Mouse (Mus musculus): ENCODE results near the gene Gsta3. TPM values are rescaled to one million over a fixed set of nuclear protein-coding genes. Genes with fewer than 3 reads are reported as not detected.

The Gsta3 gene
- total RNA-seq, 1 experiment, result 11.7 TPM

DNA sequence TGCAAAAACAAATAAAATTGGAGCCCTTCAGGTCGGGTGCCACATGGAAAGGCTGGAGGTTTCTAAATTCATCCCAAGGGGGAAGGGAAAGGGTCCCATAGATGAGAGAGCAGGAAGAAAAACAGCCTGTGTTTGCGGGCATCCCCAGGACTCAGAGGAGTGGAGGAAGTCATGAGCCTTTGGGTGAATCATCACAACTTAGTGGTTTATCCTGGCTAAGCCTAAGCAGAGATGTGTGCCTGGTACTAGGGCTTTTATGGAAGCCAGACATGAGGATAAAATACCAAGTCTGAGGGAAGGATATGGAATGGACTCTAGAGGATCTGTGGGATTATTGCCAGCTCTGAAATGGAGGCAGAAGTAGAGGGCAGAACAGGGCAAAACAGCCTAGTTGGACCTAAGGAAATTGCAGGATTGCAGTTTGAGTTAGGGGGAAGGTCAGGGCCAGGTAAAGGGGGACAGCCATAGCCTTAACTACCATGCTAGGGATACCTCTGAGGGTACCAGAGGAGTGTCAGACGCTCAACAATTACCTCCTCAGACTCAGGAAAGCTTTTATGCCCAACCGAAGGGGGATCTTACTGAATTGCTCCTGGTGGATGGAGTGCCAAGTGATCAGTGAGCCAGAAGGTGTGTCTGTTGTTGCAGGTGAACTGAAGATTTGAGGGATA, 4.0 kb downstream of the Gsta3 start:
- in situ Hi-C loops (cut with MboI; ENCODE audit: low sequenced_read_pairs in 2 of 2, unreplicated experiment in 2 of 2), result no loop called here
- peaks cover 1 to 3% of the 10 kb centered on the region in 2 experiments; a peak in 1 of 4 replicates for H3K4me1 ChIP-seq (ENCODE audit: control insufficient read depth in 2 of 2, insufficient read depth in 2 of 2, low read length in 2 of 2, poor library complexity in 1 of 2)
- TF ChIP-seq ZC3H11A (IDR thresholded peaks at IDR 0.05; ENCODE audit: borderline replicate concordance, low read depth, low read length), result no peak
- TF ChIP-seq MAFK (IDR thresholded peaks at IDR 0.05; ENCODE audit: insufficient read depth, low read depth, low read length), result no peak
- TF ChIP-seq ZNF384 (IDR thresholded peaks at IDR 0.05; ENCODE audit: low read depth, low read length), result no peak
- no peak for TF ChIP-seq CHD2 (IDR thresholded peaks at IDR 0.05; ENCODE audit: low read depth, low read length)
- no peak for TF ChIP-seq HCFC1 (IDR thresholded peaks at IDR 0.05; ENCODE audit: borderline replicate concordance, insufficient read depth, low read length)
- no peak overlapping the region for H3K9ac ChIP-seq (ENCODE audit: insufficient read depth, low read depth, low read length, poor library complexity, severe bottlenecking)
- no peak overlapping the region for H3K27ac ChIP-seq (ENCODE audit: insufficient read depth, low read depth, low read length, poor library complexity, severe bottlenecking)
- no peaks in the 10 kb centered on the region for H3K36me3 ChIP-seq (ENCODE audit: control insufficient read depth, insufficient read depth, low read length, poor library complexity, severe bottlenecking)
- H3K4me3 ChIP-seq (ENCODE audit: insufficient read depth in 1 of 2, low read depth in 1 of 2, low read length in 2 of 2, poor library complexity in 1 of 2, severe bottlenecking in 1 of 2), result no peak overlapping the region
- H3K9me3 ChIP-seq (ENCODE audit: control insufficient read depth, insufficient read depth, low read depth, low read length), result no peaks in the 10 kb centered on the region
- DNase-seq (ENCODE audit: low read depth, low spot score), result no peak

DNA sequence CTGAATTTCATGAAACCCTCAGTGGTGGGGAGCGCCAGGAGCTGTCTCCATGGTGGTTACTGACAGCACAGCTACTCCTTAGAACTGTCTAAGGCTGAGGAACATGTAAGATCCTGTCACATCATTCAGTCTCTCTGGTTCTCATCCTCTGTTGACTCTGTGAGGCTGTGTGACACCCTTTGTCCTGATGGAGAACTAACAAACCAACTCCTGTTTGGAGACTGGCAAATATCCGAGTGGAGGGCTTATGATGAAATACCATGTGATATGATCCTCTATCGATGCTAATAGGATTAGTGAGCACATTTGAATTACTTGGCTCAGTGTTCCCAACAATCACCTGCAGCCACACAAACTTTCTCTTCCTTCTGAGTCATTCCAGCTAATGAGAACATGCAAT, 5.7 kb downstream of the Gsta3 start:
- Histone ChIP-seq H3K4me3 (ENCODE audit: insufficient read depth in 1 of 2, low read depth in 1 of 2, low read length in 2 of 2, poor library complexity in 1 of 2, severe bottlenecking in 1 of 2) (no peak overlapping the region), H3K4me1 (ENCODE audit: control insufficient read depth in 2 of 2, insufficient read depth in 2 of 2, low read length in 2 of 2, poor library complexity in 1 of 2) (0 out of 4 replicates have a peak, but pooled peaks cover 1 to 3% of the 10 kb centered on the region in 2 experiments), H3K9me3 (ENCODE audit: control insufficient read depth, insufficient read depth, low read depth, low read length) (no peaks in the 10 kb centered on the region), H3K27ac (ENCODE audit: insufficient read depth, low read depth, low read length, poor library complexity, severe bottlenecking) (no peak overlapping the region), H3K36me3 (ENCODE audit: control insufficient read depth, insufficient read depth, low read length, poor library complexity, severe bottlenecking) (no peaks in the 10 kb centered on the region), H3K9ac (ENCODE audit: insufficient read depth, low read depth, low read length, poor library complexity, severe bottlenecking) (no peak overlapping the region)
- DNase-seq (ENCODE audit: low read depth, low spot score), result no peak
- in situ Hi-C loops (cut with MboI; ENCODE audit: low sequenced_read_pairs in 2 of 2, unreplicated experiment in 2 of 2), result no loop called here
- TF ChIP-seq MAFK (IDR thresholded peaks at IDR 0.05; ENCODE audit: insufficient read depth, low read depth, low read length), result no peak
- no peak for TF ChIP-seq CHD2 (IDR thresholded peaks at IDR 0.05; ENCODE audit: low read depth, low read length)
- no peak for TF ChIP-seq HCFC1 (IDR thresholded peaks at IDR 0.05; ENCODE audit: borderline replicate concordance, insufficient read depth, low read length)
- TF ChIP-seq ZNF384 (IDR thresholded peaks at IDR 0.05; ENCODE audit: low read depth, low read length), result no peak
- no peak for TF ChIP-seq ZC3H11A (IDR thresholded peaks at IDR 0.05; ENCODE audit: borderline replicate concordance, low read depth, low read length)

DNA sequence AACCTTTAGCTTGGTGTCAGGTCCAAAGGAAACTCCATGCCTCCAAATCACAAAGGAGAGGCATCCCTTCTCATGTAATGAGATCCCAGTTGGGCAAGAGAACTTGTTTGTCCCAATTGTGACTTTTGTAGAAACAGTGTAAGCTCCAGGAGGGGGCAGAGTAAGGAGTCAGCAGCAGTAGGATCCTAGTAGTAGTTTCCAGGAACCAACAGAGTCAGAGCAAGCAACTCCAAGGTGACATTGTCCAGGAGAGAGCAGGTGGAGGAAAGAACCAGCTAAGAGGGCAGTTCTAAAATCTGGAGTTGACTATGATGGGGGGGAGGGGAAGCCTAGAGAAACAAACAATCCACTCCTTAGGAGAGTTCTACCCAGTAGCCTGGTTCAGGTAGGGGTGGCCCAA, 7.5 kb downstream of the Gsta3 start:
- 0 out of 4 replicates have a peak, but pooled peaks cover 1 to 3% of the 10 kb centered on the region in 2 experiments for H3K4me1 ChIP-seq (ENCODE audit: control insufficient read depth in 2 of 2, insufficient read depth in 2 of 2, low read length in 2 of 2, poor library complexity in 1 of 2)
- in situ Hi-C loops (cut with MboI; ENCODE audit: low sequenced_read_pairs in 2 of 2, unreplicated experiment in 2 of 2), result no loop called here
- H3K4me3 ChIP-seq (ENCODE audit: insufficient read depth in 1 of 2, low read depth in 1 of 2, low read length in 2 of 2, poor library complexity in 1 of 2, severe bottlenecking in 1 of 2), result no peak overlapping the region
- H3K9me3 ChIP-seq (ENCODE audit: control insufficient read depth, insufficient read depth, low read depth, low read length), result no peaks in the 10 kb centered on the region
- no peak overlapping the region for H3K9ac ChIP-seq (ENCODE audit: insufficient read depth, low read depth, low read length, poor library complexity, severe bottlenecking)
- H3K27ac ChIP-seq (ENCODE audit: insufficient read depth, low read depth, low read length, poor library complexity, severe bottlenecking), result no peak overlapping the region
- no peak for DNase-seq (ENCODE audit: low read depth, low spot score)
- no peak for TF ChIP-seq HCFC1 (IDR thresholded peaks at IDR 0.05; ENCODE audit: borderline replicate concordance, insufficient read depth, low read length)
- TF ChIP-seq ZNF384 (IDR thresholded peaks at IDR 0.05; ENCODE audit: low read depth, low read length), result no peak
- no peak for TF ChIP-seq CHD2 (IDR thresholded peaks at IDR 0.05; ENCODE audit: low read depth, low read length)
- TF ChIP-seq MAFK (IDR thresholded peaks at IDR 0.05; ENCODE audit: insufficient read depth, low read depth, low read length), result no peak
- no peak for TF ChIP-seq ZC3H11A (IDR thresholded peaks at IDR 0.05; ENCODE audit: borderline replicate concordance, low read depth, low read length)
- no peaks in the 10 kb centered on the region; the same call in 1 of the 2 replicates for H3K36me3 ChIP-seq (ENCODE audit: control insufficient read depth, insufficient read depth, low read length, poor library complexity, severe bottlenecking)

DNA sequence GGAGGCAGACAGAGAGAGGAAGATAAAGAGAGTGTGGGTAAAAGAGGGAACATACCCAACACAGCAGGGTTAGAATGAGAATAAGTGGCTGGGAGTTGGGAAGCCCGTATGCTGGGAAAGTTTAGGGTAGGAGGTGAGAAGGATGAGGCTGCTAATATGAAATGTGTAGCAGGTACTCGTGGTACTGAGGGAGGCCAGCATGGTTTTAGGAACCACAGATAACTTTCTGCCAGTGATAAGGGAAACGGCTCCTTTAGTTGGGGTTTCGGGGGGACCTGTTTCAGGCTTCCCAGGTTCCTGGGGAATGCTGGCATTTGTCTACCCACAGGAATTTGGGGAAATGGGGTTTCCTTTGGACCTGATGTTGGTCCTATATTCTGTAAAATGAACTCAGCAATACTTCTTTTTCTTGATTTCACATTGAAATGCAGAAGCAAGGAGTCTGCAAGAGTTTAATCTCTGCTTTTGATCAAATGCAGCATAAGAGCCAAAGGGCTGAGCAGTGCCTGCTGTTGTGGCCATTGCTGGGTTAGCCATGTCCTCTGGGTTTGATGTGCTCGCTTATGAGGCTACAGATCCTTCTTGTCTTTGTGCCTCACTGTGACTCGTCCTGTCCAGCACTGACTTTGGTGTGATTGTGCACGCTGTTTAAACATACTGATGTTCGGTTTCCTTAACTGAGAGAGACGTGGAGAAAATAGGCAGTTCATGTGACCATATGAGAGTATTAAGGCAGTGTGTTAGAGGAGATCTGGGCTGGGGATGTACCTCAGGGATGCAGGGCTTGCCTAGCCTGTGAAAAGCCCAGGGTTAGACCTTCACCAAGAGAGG, 8.4 kb downstream of the Gsta3 start:
- TF ChIP-seq ZC3H11A (IDR thresholded peaks at IDR 0.05; ENCODE audit: borderline replicate concordance, low read depth, low read length), result no peak
- no peak for TF ChIP-seq MAFK (IDR thresholded peaks at IDR 0.05; ENCODE audit: insufficient read depth, low read depth, low read length)
- no peak for TF ChIP-seq HCFC1 (IDR thresholded peaks at IDR 0.05; ENCODE audit: borderline replicate concordance, insufficient read depth, low read length)
- no peak for TF ChIP-seq CHD2 (IDR thresholded peaks at IDR 0.05; ENCODE audit: low read depth, low read length)
- TF ChIP-seq ZNF384 (IDR thresholded peaks at IDR 0.05; ENCODE audit: low read depth, low read length), result no peak
- H3K9me3 ChIP-seq (ENCODE audit: control insufficient read depth, insufficient read depth, low read depth, low read length), result no peaks in the 10 kb centered on the region
- in situ Hi-C loops (cut with MboI; ENCODE audit: low sequenced_read_pairs in 2 of 2, unreplicated experiment in 2 of 2), result no loop called here

More for the DNA sequence above, 8.4 kb downstream of the Gsta3 start:
- H3K4me1 ChIP-seq (ENCODE audit: control insufficient read depth in 2 of 2, insufficient read depth in 2 of 2, low read length in 2 of 2, poor library complexity in 1 of 2), result 0 out of 4 replicates have a peak, but pooled peaks cover 1 to 3% of the 10 kb centered on the region in 2 experiments
- H3K36me3 ChIP-seq (ENCODE audit: control insufficient read depth, insufficient read depth, low read length, poor library complexity, severe bottlenecking), result no peaks in the 10 kb centered on the region; the same call in 1 of the 2 replicates
- no peak overlapping the region for H3K9ac ChIP-seq (ENCODE audit: insufficient read depth, low read depth, low read length, poor library complexity, severe bottlenecking)
- no peak overlapping the region for H3K27ac ChIP-seq (ENCODE audit: insufficient read depth, low read depth, low read length, poor library complexity, severe bottlenecking)
- no peak for DNase-seq (ENCODE audit: low read depth, low spot score)
- H3K4me3 ChIP-seq (ENCODE audit: insufficient read depth in 1 of 2, low read depth in 1 of 2, low read length in 2 of 2, poor library complexity in 1 of 2, severe bottlenecking in 1 of 2), result no peak overlapping the region

Data from ES-E14 (cell line).